Mouse (Mus musculus) ES-Bruce4 (cell line): ENCODE results near the gene Col1a1. TPM values are rescaled to one million over a fixed set of nuclear protein-coding genes. Genes with fewer than 3 reads are reported as not detected.

Experiments
- H3K27ac ChIP-seq: 2 replicates; pipeline ENCODE4 v1.5.1; 2012; ENCODE audit warnings: low read length, inconsistent platforms; ENCODE audit not compliant: insufficient read depth
- H3K27me3 ChIP-seq: 2 replicates; pipeline ENCODE4 v1.6.1; 2012; ENCODE audit warnings: mild to moderate bottlenecking, low read length, inconsistent platforms; ENCODE audit not compliant: control insufficient read depth, poor library complexity, insufficient read depth, severe bottlenecking
- H3K36me3 ChIP-seq: 2 replicates; pipeline ENCODE4 v1.6.1; 2012; ENCODE audit warnings: inconsistent platforms, mild to moderate bottlenecking, low read length, moderate library complexity; ENCODE audit not compliant: control insufficient read depth, poor library complexity, insufficient read depth, severe bottlenecking
- H3K4me1 ChIP-seq: one replicate; pipeline ENCODE4 v1.8.1; 2011; ENCODE audit warnings: low read length; ENCODE audit not compliant: control insufficient read depth, insufficient read depth
- H3K4me3 ChIP-seq: 2 replicates; pipeline ENCODE4 v1.5.1; 2011; ENCODE audit warnings: low read depth, mild to moderate bottlenecking, low read length
- H3K9ac ChIP-seq: 2 replicates; pipeline ENCODE4 v1.6.1; 2012; ENCODE audit warnings: low read depth, mild to moderate bottlenecking, inconsistent platforms; ENCODE audit not compliant: poor library complexity, severe bottlenecking
- H3K9me3 ChIP-seq: replicated peaks from 2 replicates; pipeline ENCODE4 v1.6.1; 2012; ENCODE audit warnings: mild to moderate bottlenecking, low read length, inconsistent platforms; ENCODE audit not compliant: control insufficient read depth, poor library complexity, insufficient read depth, severe bottlenecking
- CTCF ChIP-seq: IDR thresholded peaks from one replicate; pipeline ENCODE4 v1.8.1; 2011; ENCODE audit warnings: low read depth, low read length
- EP300 ChIP-seq: IDR thresholded peaks from 2 replicates; pipeline ENCODE4 v1.6.1; 2011; ENCODE audit warnings: low read depth, low read length; ENCODE audit not compliant: insufficient read depth
- POLR2A ChIP-seq: IDR thresholded peaks from one replicate; pipeline ENCODE4 v1.8.1; 2011; ENCODE audit warnings: low read length; ENCODE audit not compliant: insufficient read depth
- polyA plus RNA-seq: library from polyadenylated mRNA; stranded (reverse); fragments of >200 nt; gene quantifications from 2 replicates; pipeline ENCODE4 v1.2.4, GENCODE M21; 2011; ENCODE audit warnings: low read depth; ENCODE audit not compliant: missing spikeins, insufficient read depth, insufficient read length

Gene Col1a1
- polyA plus RNA-seq, 1 experiment = 17.1 TPM

DNA sequence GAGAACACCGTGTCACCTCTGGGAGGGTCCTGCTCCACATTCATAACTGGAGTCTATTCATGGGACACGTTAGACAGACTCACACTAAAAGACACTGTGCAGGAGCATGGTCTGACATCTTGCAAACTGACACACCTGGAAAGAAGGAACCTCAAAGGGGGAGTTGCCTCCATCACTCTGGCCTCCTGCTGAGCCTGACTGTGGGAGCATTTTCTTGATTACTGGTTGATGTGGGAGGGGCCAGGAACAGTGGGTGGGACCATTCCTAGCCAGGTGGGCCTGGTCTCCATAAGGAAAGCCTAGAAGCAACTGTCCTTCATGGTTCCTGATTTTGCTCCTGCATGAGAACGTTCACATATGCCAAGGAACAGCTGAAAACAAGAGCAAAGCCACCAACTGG lies 23.5 kb upstream of the Col1a1 start:
- Histone ChIP-seq H3K9ac (no peak overlapping the region), H3K27me3 (no peaks in the 10 kb centered on the region), H3K9me3 (no peaks in the 10 kb centered on the region), H3K27ac (no peak overlapping the region), H3K36me3 (no peaks in the 10 kb centered on the region), H3K4me3 (no peak overlapping the region), H3K4me1 (no peaks in the 10 kb centered on the region)
- TF ChIP-seq POLR2A (no peak), CTCF (no peak)

DNA sequence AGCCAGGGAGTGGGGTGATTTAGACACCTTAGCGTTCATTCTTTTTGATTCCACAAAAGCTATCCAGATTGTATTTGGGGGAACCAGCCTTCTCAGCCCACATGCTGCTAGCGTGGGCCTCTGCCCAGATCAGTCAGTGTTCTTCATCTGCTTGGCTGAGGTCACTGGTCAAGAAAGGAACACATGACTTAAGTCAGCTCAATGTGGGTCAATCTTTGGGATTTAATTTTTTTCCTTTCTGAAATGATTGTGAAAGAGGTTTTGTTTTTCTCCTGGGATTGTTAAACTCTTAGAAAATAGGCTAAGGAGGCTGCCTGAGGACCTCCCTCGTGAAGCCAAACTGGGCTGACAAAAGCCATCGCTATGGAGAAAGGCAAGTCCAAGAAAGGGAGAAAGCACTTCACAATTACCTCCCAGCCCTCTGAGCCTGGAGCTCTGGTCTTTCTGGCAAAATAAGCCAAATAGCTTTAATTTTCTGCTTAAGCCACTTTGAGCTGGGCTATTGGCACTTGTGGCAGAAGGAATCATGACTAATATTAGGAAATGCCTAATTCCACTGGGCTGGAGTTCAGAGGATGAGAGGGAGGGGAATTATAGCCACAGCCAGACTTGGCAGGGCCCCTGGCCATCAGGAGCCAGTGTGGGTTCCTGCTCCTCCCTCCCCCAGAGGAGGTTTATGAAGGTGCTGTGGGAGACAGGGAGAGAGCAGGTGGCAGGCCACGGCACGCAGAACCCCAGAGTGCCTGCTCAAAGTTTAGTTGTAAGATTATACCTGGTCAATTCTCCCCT lies 22.5 kb upstream of the Col1a1 start:
- H3K9ac ChIP-seq = no peak overlapping the region
- TF ChIP-seq CTCF (no peak), POLR2A (no peak), EP300 (no peak)
- no peak overlapping the region for H3K27ac ChIP-seq

DNA sequence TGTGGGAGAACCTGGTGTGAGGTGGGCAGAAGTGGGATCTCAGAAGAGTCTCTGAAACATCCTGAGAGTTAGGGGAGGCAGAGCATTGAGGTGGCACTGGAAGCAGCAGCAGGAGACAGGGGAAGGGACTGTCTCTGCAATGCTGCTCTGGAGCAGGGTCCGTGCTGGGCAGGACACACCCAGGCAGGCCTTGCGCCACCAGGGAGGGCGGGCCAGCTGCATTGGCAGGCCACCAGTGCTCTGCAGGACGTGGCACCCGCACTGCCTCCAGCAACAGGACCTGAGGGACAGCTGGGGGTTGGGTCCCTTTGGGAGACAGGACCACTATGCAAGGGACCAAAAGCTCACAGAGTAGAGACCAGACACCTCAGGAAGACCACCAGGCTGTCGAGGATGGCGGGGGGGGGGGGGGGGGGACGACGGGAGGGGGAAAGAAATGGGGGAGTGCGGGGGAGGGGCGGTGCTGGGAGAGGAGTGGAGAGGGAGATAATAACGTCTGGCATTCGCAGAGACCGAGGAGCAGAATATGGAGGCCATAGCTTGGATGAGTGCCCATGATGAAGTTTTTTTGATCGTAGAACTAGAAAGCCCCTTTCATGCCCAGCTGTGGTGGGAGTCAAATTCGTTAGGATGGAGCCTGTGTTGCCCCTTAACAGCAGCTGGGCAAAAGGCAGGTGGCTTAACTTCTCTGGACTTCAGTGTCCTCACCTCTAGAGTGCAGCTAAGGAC lies 20.2 kb upstream of the Col1a1 start:
- Histone ChIP-seq H3K4me3 (no peak overlapping the region), H3K27ac (no peak overlapping the region), H3K27me3 (no peaks in the 10 kb centered on the region), H3K36me3 (no peaks in the 10 kb centered on the region), H3K9me3 (no peaks in the 10 kb centered on the region), H3K4me1 (no peaks in the 10 kb centered on the region), H3K9ac (no peak overlapping the region)
- TF ChIP-seq CTCF (no peak), EP300 (no peak), POLR2A (no peak)

More for the DNA sequence above, 22.5 kb upstream of the Col1a1 start:
- Histone ChIP-seq H3K9me3 (no peaks in the 10 kb centered on the region), H3K36me3 (no peaks in the 10 kb centered on the region), H3K27me3 (no peaks in the 10 kb centered on the region), H3K4me1 (no peaks in the 10 kb centered on the region), H3K4me3 (no peak overlapping the region)

DNA sequence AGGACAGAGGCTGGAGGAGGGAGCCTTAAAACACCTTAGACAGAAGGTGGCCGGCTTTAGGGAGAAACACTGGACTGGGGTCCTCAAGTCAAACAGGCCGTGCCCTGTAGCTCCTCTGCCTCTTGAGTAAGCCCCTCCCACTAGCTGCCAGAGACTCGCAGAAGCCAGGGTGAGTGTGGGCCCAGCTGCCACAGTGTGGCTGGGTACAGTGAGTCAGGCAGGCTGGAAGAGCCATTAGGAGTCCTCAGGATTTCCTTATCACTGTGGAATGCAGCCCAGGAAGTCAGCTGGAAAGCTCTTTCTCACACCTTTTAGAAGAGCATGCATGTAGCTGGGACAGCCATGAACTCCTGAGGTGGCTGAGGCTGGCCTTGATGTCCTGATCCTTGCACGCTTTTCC lies 19.5 kb upstream of the Col1a1 start:
- Histone ChIP-seq H3K27ac (no peak overlapping the region), H3K9ac (no peak overlapping the region), H3K36me3 (no peaks in the 10 kb centered on the region), H3K9me3 (no peaks in the 10 kb centered on the region), H3K27me3 (no peaks in the 10 kb centered on the region), H3K4me3 (no peak overlapping the region), H3K4me1 (no peaks in the 10 kb centered on the region)
- TF ChIP-seq CTCF (no peak), EP300 (no peak), POLR2A (no peak)

DNA sequence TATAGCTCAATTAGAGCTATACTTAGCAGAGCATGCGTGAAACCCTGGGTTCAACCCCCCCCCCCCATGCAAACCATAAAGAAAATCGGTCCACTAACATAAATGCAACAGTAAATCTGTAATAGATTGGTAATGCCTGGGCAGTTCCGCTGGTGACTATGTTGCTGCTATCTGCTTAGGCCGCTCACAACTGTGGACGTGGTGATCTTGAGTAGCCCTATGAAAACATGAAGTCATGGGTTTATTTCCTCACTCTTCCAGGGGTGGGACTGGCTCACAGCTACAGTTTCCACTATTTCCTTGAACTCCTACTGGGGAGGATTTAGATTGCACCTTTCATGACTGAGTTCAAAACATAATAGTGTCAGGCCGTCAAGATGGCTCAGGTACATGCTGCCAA lies 18.3 kb upstream of the Col1a1 start:
- Histone ChIP-seq H3K9me3 (no peaks in the 10 kb centered on the region), H3K36me3 (no peaks in the 10 kb centered on the region), H3K27ac (no peak overlapping the region), H3K27me3 (no peaks in the 10 kb centered on the region), H3K9ac (no peak overlapping the region), H3K4me3 (no peak overlapping the region), H3K4me1 (no peaks in the 10 kb centered on the region)
- TF ChIP-seq EP300 (no peak), CTCF (no peak), POLR2A (no peak)

DNA sequence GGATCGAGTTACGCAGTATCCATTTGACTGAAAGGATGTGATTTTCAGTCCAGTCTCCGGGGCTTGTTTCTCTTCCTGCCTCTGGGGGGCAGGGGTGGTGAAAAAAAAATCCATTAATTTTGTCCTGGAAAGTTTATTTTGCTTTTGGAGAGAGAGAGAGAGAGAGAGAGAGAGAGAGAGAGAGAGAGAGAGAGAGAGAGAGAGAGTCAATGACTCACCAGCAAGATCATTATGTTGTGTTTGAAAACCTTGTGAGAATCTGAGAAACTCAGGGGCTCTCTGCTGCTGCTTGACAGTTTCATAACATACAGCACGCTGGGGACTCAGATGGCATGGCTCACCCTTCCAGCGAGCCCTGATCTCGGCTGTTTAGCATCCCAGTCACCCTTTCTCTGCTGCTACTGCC lies 15.0 kb upstream of the Col1a1 start:
- Histone ChIP-seq H3K27me3 (no peaks in the 10 kb centered on the region; the same call in 1 of the 2 replicates), H3K36me3 (no peaks in the 10 kb centered on the region), H3K9ac (no peak overlapping the region), H3K4me3 (no peak overlapping the region), H3K27ac (no peak overlapping the region), H3K4me1 (no peaks in the 10 kb centered on the region), H3K9me3 (no peaks in the 10 kb centered on the region)
- no peak for TF ChIP-seq POLR2A
- no peak for TF ChIP-seq CTCF
- TF ChIP-seq EP300 = no peak
